Mouse (Mus musculus): ENCODE data around the gene Gm49630.
"Not testable (repeated sequence)": the region's sequence is repeated elsewhere in the genome, so short reads cannot be mapped to it uniquely, and the experiment has no call there.

- not testable (repeated sequence) for TF ChIP-seq HCFC1 (IDR thresholded peaks at IDR 0.05; ENCODE audit: borderline replicate concordance, insufficient read depth, low read length); MAFK (IDR thresholded peaks at IDR 0.05; ENCODE audit: insufficient read depth, low read depth, low read length); ZC3H11A (IDR thresholded peaks at IDR 0.05; ENCODE audit: borderline replicate concordance, low read depth, low read length)
These were observed 5.5 kb downstream of the Gm49630 start for GRCm38 (mm10) chr17:7366265-7366664.
